Mouse (Mus musculus): ENCODE data around the gene Zfp287. TPM values are rescaled to one million over a fixed set of nuclear protein-coding genes. Genes with fewer than 3 reads are reported as not detected.

Zfp287 gene
- total RNA-seq, 1 experiment from 2014 or later, result 1.6 TPM

- no peak for ATAC-seq (replicated peaks; ENCODE audit: low read depth, poor library complexity, severe bottlenecking)
Observed at GRCm38 (mm10) chr11:62708252-62708651, 23.5 kb downstream of the Zfp287 start.

DNA sequence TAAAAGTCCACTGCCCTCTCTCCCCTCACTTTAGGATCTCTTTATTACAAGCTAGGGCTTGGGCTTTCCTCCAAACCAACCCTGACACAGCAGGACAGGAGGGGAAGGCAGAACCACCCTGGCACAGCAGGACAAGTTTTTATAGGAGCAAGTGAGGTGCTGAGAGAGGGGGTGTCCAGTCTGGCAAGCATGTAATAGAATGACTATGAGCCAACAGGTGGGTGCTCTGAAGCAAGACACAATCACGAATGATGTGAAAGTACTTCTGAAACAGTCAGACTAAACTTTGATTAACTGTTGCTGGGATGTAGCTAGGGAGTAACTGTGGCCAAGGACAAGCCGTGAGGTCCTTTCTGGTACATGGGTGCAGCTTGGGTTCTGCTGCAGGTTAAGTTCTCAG is 25.6 kb downstream of the Zfp287 start:
- no peak for ATAC-seq (replicated peaks; ENCODE audit: low read depth, poor library complexity, severe bottlenecking)

- ATAC-seq (replicated peaks; ENCODE audit: low read depth, poor library complexity, severe bottlenecking), result no peak
Observed at GRCm38 (mm10) chr11:62701218-62701617, 30.5 kb downstream of the Zfp287 start.

DNA sequence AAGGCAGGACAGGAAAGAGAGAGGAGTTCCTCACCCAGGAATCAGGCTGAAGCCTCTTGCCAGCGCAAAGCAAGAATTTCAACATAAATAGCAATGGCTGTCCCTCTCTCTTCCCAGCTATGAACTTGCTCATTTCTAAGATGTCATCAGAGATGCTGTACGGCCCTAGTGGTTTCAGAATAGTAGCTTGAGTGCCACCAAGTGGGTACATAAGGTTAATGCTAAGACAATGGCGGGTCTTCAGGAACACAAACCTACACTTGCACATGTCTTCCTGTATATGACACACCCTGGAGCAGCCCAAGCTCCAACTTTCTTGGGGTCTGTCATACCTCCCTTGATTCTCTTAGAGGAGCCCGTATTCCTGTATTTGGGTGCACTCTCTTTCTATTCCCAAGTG is 32.0 kb downstream of the Zfp287 start:
- ATAC-seq (replicated peaks; ENCODE audit: low read depth, poor library complexity, severe bottlenecking), result peak; percentile 85

DNA sequence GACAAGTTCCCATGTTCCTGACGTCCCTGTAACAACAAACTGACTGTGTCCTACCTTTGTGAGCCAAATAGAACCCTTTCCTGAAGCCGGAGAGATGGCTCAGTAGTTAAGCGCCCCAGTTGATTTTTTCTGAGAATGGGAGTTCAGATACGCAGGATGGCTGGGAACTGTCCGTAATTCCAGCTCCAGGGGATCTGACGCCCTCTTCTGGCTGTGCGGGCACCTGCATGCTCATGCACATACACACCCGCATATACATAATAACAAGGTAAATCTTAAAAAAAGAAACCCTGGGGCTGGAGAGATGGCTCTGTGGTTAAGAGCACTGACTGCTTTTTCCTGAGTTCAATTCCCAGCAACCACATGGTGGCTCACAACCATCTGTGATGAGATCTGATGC is 36.6 kb downstream of the Zfp287 start:
- no peak for ATAC-seq (replicated peaks; ENCODE audit: low read depth, poor library complexity, severe bottlenecking)

DNA sequence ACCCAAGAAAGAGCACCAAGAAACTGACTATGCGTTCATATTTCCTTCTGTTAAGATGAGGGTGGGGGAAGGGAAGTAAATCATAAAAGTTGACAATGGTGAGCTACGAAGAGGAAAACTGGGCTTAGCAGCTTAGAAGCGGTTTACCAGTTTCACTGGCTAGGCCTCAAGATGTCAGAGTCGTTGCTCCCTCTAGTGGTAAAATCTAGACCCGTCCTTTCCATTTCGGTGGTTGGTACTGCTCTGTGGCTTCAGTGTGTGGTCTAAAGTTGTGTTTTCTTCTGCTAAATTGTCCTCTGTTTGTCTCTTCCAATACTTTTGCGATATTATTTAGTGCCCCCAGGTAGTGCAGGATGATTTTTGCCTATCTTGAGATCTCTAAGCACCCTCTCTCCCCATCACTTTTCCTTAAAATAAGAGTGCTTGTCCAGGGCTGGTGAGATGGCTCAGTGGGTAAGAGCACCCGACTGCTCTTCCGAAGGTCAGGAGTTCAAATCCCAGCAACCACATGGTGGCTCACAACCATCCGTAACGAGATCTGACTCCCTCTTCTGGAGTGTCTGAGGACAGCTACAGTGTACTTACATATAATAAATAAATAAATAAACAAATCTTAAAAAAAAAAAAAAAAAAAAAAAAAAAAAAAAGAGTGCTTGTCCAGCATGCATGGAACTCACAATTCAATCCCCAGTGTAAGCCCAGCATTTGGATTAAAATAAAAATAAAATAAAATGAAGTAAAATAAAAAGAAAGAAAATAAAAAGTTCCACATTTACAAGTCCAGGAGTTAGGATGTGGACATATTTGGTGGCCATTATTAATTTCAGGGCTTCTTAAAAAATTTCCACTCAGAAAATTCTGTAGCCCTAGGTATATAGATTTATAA is 38.2 kb downstream of the Zfp287 start:
- peak; percentile 95 for ATAC-seq (replicated peaks; ENCODE audit: low read depth, poor library complexity, severe bottlenecking)

GRCm38 (mm10) chr11:62691592-62691991 is 40.1 kb downstream of the Zfp287 start:
- no peak for ATAC-seq (replicated peaks; ENCODE audit: low read depth, poor library complexity, severe bottlenecking)

DNA sequence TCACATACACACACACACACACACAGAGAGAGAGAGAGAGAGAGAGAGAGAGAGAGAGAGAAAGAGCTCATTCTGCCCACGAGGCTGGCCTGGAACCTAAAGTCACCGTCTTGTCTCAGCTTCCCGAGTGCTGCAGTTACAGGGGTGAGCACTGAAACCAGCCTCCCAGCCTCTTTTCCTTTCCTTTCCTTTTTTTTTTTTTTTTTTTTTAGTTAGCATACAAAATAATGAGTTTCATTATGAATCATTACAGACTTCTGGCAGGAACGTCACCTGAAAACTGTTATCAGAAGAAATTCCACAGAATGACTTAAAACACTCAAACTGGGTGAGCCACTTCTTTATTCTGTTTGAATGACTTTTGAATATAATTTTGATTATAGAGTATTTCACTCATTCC is 51.8 kb downstream of the Zfp287 start:
- ATAC-seq (replicated peaks; ENCODE audit: low read depth, poor library complexity, severe bottlenecking), result no peak

GRCm38 (mm10) chr11:62678778-62679354 is 52.8 kb downstream of the Zfp287 start:
- no peak for ATAC-seq (replicated peaks; ENCODE audit: low read depth, poor library complexity, severe bottlenecking)

GRCm38 (mm10) chr11:62676290-62676596 is 55.5 kb downstream of the Zfp287 start:
- ATAC-seq (replicated peaks; ENCODE audit: low read depth, poor library complexity, severe bottlenecking), result no peak

- peak; percentile 99 for ATAC-seq (replicated peaks; ENCODE audit: low read depth, poor library complexity, severe bottlenecking)
Observed at GRCm38 (mm10) chr11:62675480-62676289, 56.0 kb downstream of the Zfp287 start.

DNA sequence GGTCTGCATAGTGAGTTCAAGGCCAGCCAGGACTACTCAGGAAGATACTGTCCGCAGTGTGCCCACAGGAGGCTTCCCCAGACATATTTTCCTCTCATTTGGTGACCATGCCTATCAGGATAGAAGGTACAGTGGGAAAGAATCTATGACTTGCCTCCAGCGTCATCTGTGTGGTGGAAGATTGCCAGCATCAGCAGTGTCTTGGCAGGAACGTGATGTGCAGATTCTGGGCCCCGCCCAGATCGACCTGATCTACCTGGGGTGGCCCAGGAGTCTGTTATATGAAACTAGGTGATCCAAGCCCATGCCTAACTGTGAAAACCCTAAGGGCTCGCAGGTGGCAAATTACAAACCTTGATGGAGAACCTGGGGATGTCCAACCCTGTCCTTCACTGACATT is 61.7 kb downstream of the Zfp287 start:
- ATAC-seq (replicated peaks; ENCODE audit: low read depth, poor library complexity, severe bottlenecking), result no peak

- no peak for ATAC-seq (replicated peaks; ENCODE audit: low read depth, poor library complexity, severe bottlenecking)
Observed at GRCm38 (mm10) chr11:62669471-62669870, 62.2 kb downstream of the Zfp287 start.

DNA sequence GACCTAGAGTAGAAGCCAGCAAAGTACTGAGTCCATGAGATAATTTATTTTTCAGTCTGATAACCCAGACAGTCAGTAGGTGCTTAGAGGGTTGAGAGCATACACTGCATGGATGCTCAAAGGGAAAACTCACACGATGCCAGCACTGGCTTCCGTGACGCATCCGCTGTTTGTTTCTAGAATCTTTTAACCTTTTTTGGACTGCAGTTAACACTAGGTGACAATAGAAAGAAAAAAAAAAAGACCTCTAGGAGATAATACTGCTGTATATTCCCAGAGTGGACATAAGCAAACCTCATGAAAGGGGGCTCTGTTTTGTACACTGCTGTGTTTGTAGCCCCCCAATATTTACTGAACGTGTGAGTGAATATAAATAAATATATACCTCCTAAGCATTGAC is 62.7 kb downstream of the Zfp287 start:
- no peak for ATAC-seq (replicated peaks; ENCODE audit: low read depth, poor library complexity, severe bottlenecking)

GRCm38 (mm10) chr11:62664250-62664649 is 67.5 kb downstream of the Zfp287 start:
- ATAC-seq (replicated peaks; ENCODE audit: low read depth, poor library complexity, severe bottlenecking), result peak; percentile 42; the same call in 1 of the 2 replicates

DNA sequence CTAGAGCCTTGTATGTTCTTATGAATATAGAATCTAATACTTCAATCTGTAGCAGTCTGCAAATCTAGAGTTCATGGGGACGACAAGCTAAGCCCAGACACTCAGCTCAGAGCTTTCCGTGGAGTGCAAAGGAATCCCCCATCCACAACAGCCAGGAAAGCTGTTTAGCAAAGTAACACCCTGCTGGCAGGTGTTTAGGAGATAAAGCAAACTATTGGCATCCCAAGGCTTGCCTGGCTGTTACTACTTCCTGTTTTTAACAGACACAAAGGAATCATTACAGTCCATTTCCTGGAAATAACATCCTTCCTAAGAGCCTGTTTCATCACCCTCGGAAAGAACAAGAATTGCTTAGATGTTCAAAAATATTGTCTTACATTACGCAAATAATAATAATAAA is 70.8 kb downstream of the Zfp287 start:
- no peak for ATAC-seq (replicated peaks; ENCODE audit: low read depth, poor library complexity, severe bottlenecking)

GRCm38 (mm10) chr11:62652080-62652479 is 79.6 kb downstream of the Zfp287 start:
- ATAC-seq (replicated peaks; ENCODE audit: low read depth, poor library complexity, severe bottlenecking), result no peak

- no peak for ATAC-seq (replicated peaks; ENCODE audit: low read depth, poor library complexity, severe bottlenecking)
Observed at GRCm38 (mm10) chr11:62651563-62651962, 80.1 kb downstream of the Zfp287 start.

All from common myeloid progenitor, adult 5-6 weeks (primary cell).